In genomic region chr7:58800916-58801315, GRCm38 (mm10) we compare ENCODE assay signal across 14 mouse cellular contexts.
DNase-seq lines count a peak whose midpoint lies in the region; ATAC-seq and TF ChIP-seq lines count a peak whose summit lies in the region.
"Had no signal": no experiment of that assay in that cellular context is flagged by ENCODE, and none has a peak within 500 bp of the region (broad histone marks: within the 10 kb centered on the region; RNA-seq: fewer than 3 reads in every experiment).

No protein-coding gene starts in this region.

- H3K79me3 ChIP-seq in C2C12 (ENCODE audit: low read depth), result no peaks in the 10 kb centered on the region

- no peaks in the 10 kb centered on the region for H3K4me1 ChIP-seq in lung, embryonic 14.5 days (ENCODE audit: insufficient read depth)
- no peaks in the 10 kb centered on the region for H3K4me1 ChIP-seq in lung, postnatal 0 days (ENCODE audit: insufficient read depth, low read depth, low read length)
- no peaks in the 10 kb centered on the region for H3K4me1 ChIP-seq in neural tube, embryonic 15.5 days
- H3K4me1 ChIP-seq: intestine, embryonic 15.5 days; liver, embryonic 15.5 days had no signal

- no peaks in the 10 kb centered on the region for H3K27me3 ChIP-seq in lung, embryonic 14.5 days (ENCODE audit: insufficient read depth, low read length)
- H3K27me3 ChIP-seq in lung, postnatal 0 days (replicated peaks; ENCODE audit: insufficient read depth, low read length), result no peaks in the 10 kb centered on the region
- no peaks in the 10 kb centered on the region for H3K27me3 ChIP-seq in C2C12 (ENCODE audit: control insufficient read depth, insufficient read depth, insufficient read length)
- H3K27me3 ChIP-seq in neural tube, embryonic 15.5 days (replicated peaks), result no peaks in the 10 kb centered on the region
- H3K27me3 ChIP-seq: intestine, embryonic 15.5 days; liver, embryonic 15.5 days had no signal

- no peaks in the 10 kb centered on the region for H3K36me3 ChIP-seq in lung, embryonic 14.5 days (ENCODE audit: insufficient read depth)
- no peaks in the 10 kb centered on the region for H3K36me3 ChIP-seq in lung, postnatal 0 days (ENCODE audit: insufficient read depth, low read length)
- H3K36me3 ChIP-seq in C2C12 (ENCODE audit: control insufficient read depth, insufficient read depth), result peaks cover 15% of the 10 kb centered on the region
- no peaks in the 10 kb centered on the region for H3K36me3 ChIP-seq in neural tube, embryonic 15.5 days
- H3K36me3 ChIP-seq: intestine, embryonic 15.5 days; liver, embryonic 15.5 days had no signal

- H3K9ac ChIP-seq in lung, embryonic 14.5 days, result no peak overlapping the region
- no peak overlapping the region for H3K9ac ChIP-seq in lung, postnatal 0 days (replicated peaks; ENCODE audit: low read depth)
- no peak overlapping the region for H3K9ac ChIP-seq in neural tube, embryonic 15.5 days (replicated peaks)
- H3K9ac ChIP-seq: intestine, embryonic 15.5 days; liver, embryonic 15.5 days had no signal

- 69% methylated on average over 7 of the region's 7 CpGs for WGBS in lung, embryonic 14.5 days
- WGBS in lung, postnatal 0 days, result 60% methylated on average over 7 of the region's 7 CpGs
- 90% methylated on average over 7 of the region's 7 CpGs for WGBS in neural tube, embryonic 15.5 days

- TF ChIP-seq EP300 in lung, postnatal 0 days (IDR thresholded peaks at IDR 0.05), result no peak

- no peak overlapping the region for H3K27ac ChIP-seq in lung, embryonic 14.5 days (ENCODE audit: low read depth)
- H3K27ac ChIP-seq in lung, postnatal 0 days (ENCODE audit: low read length), result no peak overlapping the region
- no peak overlapping the region for H3K27ac ChIP-seq in neural tube, embryonic 15.5 days (replicated peaks)
- H3K27ac ChIP-seq: intestine, embryonic 15.5 days; liver, embryonic 15.5 days had no signal

- no peaks in the 10 kb centered on the region for H3K79me2 ChIP-seq in C2C12 (ENCODE audit: control insufficient read depth, insufficient read depth)

- peak; percentile 82 for DNase-seq in heart, adult 11 months
- DNase-seq in heart, adult 18-20 months, result no peak
- peak; percentile 5 for DNase-seq in lung, embryonic 14.5 days
- no peak for DNase-seq in lung, postnatal 0 days (ENCODE audit: low spot score)
- DNase-seq in adrenal gland, postnatal 36 days, result peak; percentile 59 to 62
- DNase-seq in spleen, adult 18-20 months, result no peak
- DNase-seq: cerebellum, postnatal 25 days; heart, postnatal 36 days; layer of hippocampus, postnatal 36 days; thymus, postnatal 36 days had no signal

- H3K4me2 ChIP-seq in lung, embryonic 14.5 days, result no peak overlapping the region
- H3K4me2 ChIP-seq in lung, postnatal 0 days (replicated peaks; ENCODE audit: low read depth, low read length), result no peak overlapping the region
- H3K4me2 ChIP-seq in neural tube, embryonic 15.5 days, result no peak overlapping the region
- H3K4me2 ChIP-seq: intestine, embryonic 15.5 days; liver, embryonic 15.5 days had no signal

- H3K9me3 ChIP-seq in lung, embryonic 14.5 days (ENCODE audit: low read depth, low read length), result no peaks in the 10 kb centered on the region
- no peaks in the 10 kb centered on the region for H3K9me3 ChIP-seq in lung, postnatal 0 days (ENCODE audit: low read length)
- H3K9me3 ChIP-seq in neural tube, embryonic 15.5 days (replicated peaks), result no peaks in the 10 kb centered on the region
- H3K9me3 ChIP-seq: intestine, embryonic 15.5 days; liver, embryonic 15.5 days had no signal

- no peak overlapping the region for H3ac ChIP-seq in C2C12 (ENCODE audit: control insufficient read depth, insufficient read length, low read depth)

- ATAC-seq in lung, embryonic 14.5 days (ENCODE audit: insufficient read depth), result 0 out of 2 replicates have a peak, but pooled peaks have one; percentile 14
- no peak for ATAC-seq in lung, postnatal 0 days
- ATAC-seq in neural tube, embryonic 15.5 days (ENCODE audit: low FRiP score), result no peak
- ATAC-seq: intestine, embryonic 15.5 days had no signal

- no peak for TF ChIP-seq CTCF in lung, embryonic 14.5 days (IDR thresholded peaks at IDR 0.05; ENCODE audit: low read depth)
- no peak for TF ChIP-seq CTCF in lung, postnatal 0 days (IDR thresholded peaks at IDR 0.05)
- no peak for TF ChIP-seq CTCF in C2C12 (IDR thresholded peaks at IDR 0.05; ENCODE audit: control insufficient read depth, insufficient read depth, insufficient read length)

- H3K4me3 ChIP-seq in lung, embryonic 14.5 days (ENCODE audit: low read depth, low read length), result no peak overlapping the region
- H3K4me3 ChIP-seq in lung, postnatal 0 days (ENCODE audit: low read depth, low read length), result no peak overlapping the region
- H3K4me3 ChIP-seq in C2C12 (ENCODE audit: insufficient read depth, poor library complexity, severe bottlenecking), result no peak overlapping the region
- H3K4me3 ChIP-seq in neural tube, embryonic 15.5 days (replicated peaks), result no peak overlapping the region
- H3K4me3 ChIP-seq: intestine, embryonic 15.5 days; liver, embryonic 15.5 days had no signal

TF ChIP-seq in C2C12, 6 proteins besides CTCF, POLR2A, EP300 and RAD21:
- TF ChIP-seq MAX (IDR thresholded peaks at IDR 0.05) (no peak), FOSL1 (IDR thresholded peaks at IDR 0.05; ENCODE audit: insufficient read depth, low read length, poor library complexity, severe bottlenecking) (peak; percentile 25)

Comparison
In these comparisons a context has a peak if more than half of its experiments do, and no peak if none do; other contexts are left out.
1. DNase-seq: peak in heart, adult 11 months (single experiment), lung, embryonic 14.5 days (single experiment) and adrenal gland, postnatal 36 days (2 of 2); none in heart, adult 18-20 months (0 of 2), lung, postnatal 0 days (single experiment) and spleen, adult 18-20 months (0 of 2).